Mouse (Mus musculus) central nervous system, embryonic 14 days (tissue): Measurements from ENCODE around the gene Tmem181a. TPM values are rescaled to one million over a fixed set of nuclear protein-coding genes. Genes with fewer than 3 reads are reported as not detected.

Experiments used
- polyA plus RNA-seq: library from polyadenylated mRNA; depleted of rRNA; stranded (reverse); fragments of >200 nt; gene quantifications from 2 replicates; pipeline ENCODE4 v1.2.3, GENCODE M21; 2012; rRNA removed

The Tmem181a gene
- polyA plus RNA-seq = 30.7 and 32.9 TPM in 2 replicates

GRCm38 (mm10) chr17:6256400-6257069, at the start of gene Tmem181a:
TSS of gene Tmem181a (plus strand) at chr17:6256860.

GRCm38 (mm10) chr17:6317339-6317985, 60.8 kb downstream of the Tmem181a start, which contains the start of gene Dynlt1a:
TSS of gene Dynlt1a (minus strand) at chr17:6317500.

Other genes with a start within 250 kb of the Tmem181a start
- 25.1 and 25.2 TPM in 2 replicates for gene Serac1, start 177.1 kb upstream of the Tmem181a start, polyA plus RNA-seq
- 106 and 111 TPM in 2 replicates for gene Gtf2h5, start 177.1 kb upstream of the Tmem181a start, polyA plus RNA-seq
- 134 and 143 TPM in 2 replicates for gene Tulp4, start 150.4 kb upstream of the Tmem181a start, polyA plus RNA-seq
- gene Dynlt1a, start 60.6 kb downstream of the Tmem181a start, polyA plus RNA-seq = 51.3 and 59.3 TPM in 2 replicates
- 853 and 911 TPM in 2 replicates for gene Dynlt1b, start 173.3 kb downstream of the Tmem181a start, polyA plus RNA-seq